8 mouse cellular contexts compared by ENCODE assay signal in the genomic region with DNA sequence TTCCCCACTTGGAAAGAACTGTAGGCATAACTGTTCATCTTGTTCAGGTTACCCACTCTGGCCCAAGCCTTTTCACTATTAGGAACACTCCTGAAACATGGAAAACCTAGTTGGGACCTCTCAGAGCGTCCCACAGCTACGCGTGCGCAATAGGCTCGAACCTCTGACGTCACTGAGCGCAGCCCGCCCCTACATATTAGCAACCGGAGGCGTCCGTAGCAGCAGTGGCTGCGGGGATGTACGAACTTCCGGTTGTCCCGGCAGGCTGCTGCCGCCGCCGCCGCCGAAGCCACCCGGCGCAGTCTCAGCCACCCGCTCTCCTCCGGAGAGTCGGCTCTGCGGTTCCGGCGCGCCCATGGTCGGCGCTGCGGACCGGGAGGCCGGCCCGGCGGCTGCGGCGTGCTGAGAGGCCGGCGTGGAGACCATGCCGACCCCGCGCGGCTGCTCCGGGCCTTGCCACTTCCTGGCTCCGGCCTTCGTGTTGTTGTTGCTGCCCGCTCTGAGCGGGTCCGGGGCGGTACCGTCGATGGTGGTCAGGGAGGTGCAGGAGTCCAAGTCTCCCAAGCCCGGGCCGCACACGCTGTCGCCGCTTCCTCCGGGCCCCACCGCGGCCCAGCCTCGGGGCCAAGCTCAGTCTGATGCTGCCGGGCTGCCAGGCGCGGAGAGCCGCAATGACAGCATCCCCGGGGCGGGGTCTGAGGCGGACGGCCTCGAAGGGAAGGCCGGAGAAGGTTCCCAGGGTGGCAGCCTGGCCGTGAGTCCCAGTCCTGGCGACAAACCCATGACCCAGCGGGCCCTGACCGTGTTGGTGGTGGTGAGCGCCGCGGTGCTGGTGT. TPM values are rescaled to one million over a fixed set of nuclear protein-coding genes. Genes with fewer than 3 reads are reported as not detected.
DNase-seq lines count a peak whose midpoint lies in the region; ATAC-seq lines count a peak whose summit lies in the region.

A gene (plus strand): TSS at position 231 of the 836 bp plus-strand sequence.

- peak within 1 kb of the TSS; percentile 92 for H3K4me2 ChIP-seq in hindbrain, embryonic 16.5 days (ENCODE audit: low read length)

- H3K4me3 ChIP-seq in hindbrain, embryonic 16.5 days (ENCODE audit: low read length) = peak within 1 kb of the TSS; percentile 99
- peak within 1 kb of the TSS; percentile 70 for H3K4me3 ChIP-seq in macrophage (ENCODE audit: inconsistent target)

- H3K9ac ChIP-seq in hindbrain, embryonic 16.5 days (ENCODE audit: low read depth, low read length) = peak within 1 kb of the TSS; percentile 87

- under 1% methylated on average over 74 of the region's 79 CpGs for WGBS in hindbrain, embryonic 16.5 days
- under 1% methylated on average over 78 of the region's 79 CpGs for WGBS in macrophage (ENCODE audit: missing documents)

- no peaks in the 10 kb centered on the region for H3K36me3 ChIP-seq in hindbrain, embryonic 16.5 days (ENCODE audit: control insufficient read depth, insufficient read depth, low read length)
- H3K36me3 ChIP-seq in macrophage (ENCODE audit: inconsistent target) = no peaks in the 10 kb centered on the region

- DNase-seq in WW6 (ENCODE audit: low read depth, low spot score) = peak; percentile 57
- peak; percentile 79 to 88 for DNase-seq in cerebellum, postnatal 4 days (ENCODE audit: low spot score in 2 of 2)
- DNase-seq in gastrocnemius, adult 18-20 months (ENCODE audit: low spot score) = peak; percentile 95
- DNase-seq in left cerebral cortex, adult 18-20 months (ENCODE audit: low spot score in 2 of 2) = peak; percentile 92 to 94
- peak; percentile 94 for DNase-seq in right cerebral cortex, adult 18-20 months
- DNase-seq in urinary bladder, postnatal 10 days (ENCODE audit: low spot score) = peak; percentile 88

- peak; percentile 100 for ATAC-seq in hindbrain, embryonic 16.5 days

- H3K27ac ChIP-seq in hindbrain, embryonic 16.5 days (ENCODE audit: low read depth, low read length) = peak within 1 kb of the TSS; percentile 89
- H3K27ac ChIP-seq in macrophage = peak within 1 kb of the TSS; percentile 66

- no peaks in the 10 kb centered on the region for H3K9me3 ChIP-seq in hindbrain, embryonic 16.5 days (ENCODE audit: control insufficient read depth, low read length)

- H3K27me3 ChIP-seq in hindbrain, embryonic 16.5 days (replicated peaks; ENCODE audit: control insufficient read depth, insufficient read depth, low read length) = no peaks in the 10 kb centered on the region

- peaks cover 47% of the 10 kb centered on the region for H3K79me2 ChIP-seq in macrophage (ENCODE audit: inconsistent target)

- H3K4me1 ChIP-seq in hindbrain, embryonic 16.5 days (ENCODE audit: control insufficient read depth, insufficient read depth, low read depth, low read length) = peaks cover 8% of the 10 kb centered on the region

RNA-seq across cellular contexts. Expression of the gene that starts here (rescaled TPM):
- 10 to 100 TPM; 37.6 to 39.1 TPM for total RNA-seq in gastrocnemius, adult 18-20 months (2021)
- polyA plus RNA-seq in hindbrain, embryonic 16.5 days (2015; fragmentation: Nextera tagmentation; extraction: Ambion mirVana) = 28.4 and 32.4 TPM in 2 replicates
- total RNA-seq in left cerebral cortex, adult 18-20 months (2021) = 10 to 100 TPM; 41.4 to 41.7 TPM
- total RNA-seq in macrophage (2018; cell fraction: chromatin; rRNA removed) = 10 to 100 TPM in 25 of 26 experiments, 1 to 10 TPM in 1; 7.8 to 28.9 (median 17.4) TPM
- 10 to 100 TPM; 22.0 to 47.3 (median 35.8) TPM for total RNA-seq in macrophage (2018; cell fraction: cytosol; rRNA removed)
- total RNA-seq in macrophage (2018; cell fraction: nucleus; rRNA removed) = 10 to 100 TPM; 13.1 to 33.3 (median 24.2) TPM
- 36.5 to 51.3 TPM (median 43.8 TPM) in 3 replicates for polyA plus RNA-seq in macrophage (2018)

Comparison
In these comparisons a context has a peak if more than half of its experiments do, and no peak if none do; other contexts are left out.
1. Peak in every context shown above with its lines: DNase-seq, ATAC-seq, H3K4me3 ChIP-seq and H3K27ac ChIP-seq.